Mouse (Mus musculus) forelimb bud, embryonic 11.5 days (tissue): ENCODE measurements around the gene Brd3.

Source experiments
- DNase-seq: peaks from one replicate; pipeline ENCODE4 v3.0.0-alpha.2; 2012; ENCODE audit warnings: low read depth, low spot score

Brd3 gene

GRCm38 (mm10) chr2:27471170-27471584 lies 36.3 kb downstream of the Brd3 start:
- no peak for DNase-seq

- DNase-seq: no peak
Measured at GRCm38 (mm10) chr2:27470535-27470934, 36.9 kb downstream of the Brd3 start.

- no peak for DNase-seq
Measured at GRCm38 (mm10) chr2:27469991-27470355, 37.5 kb downstream of the Brd3 start.

GRCm38 (mm10) chr2:27469292-27469990 lies 38.0 kb downstream of the Brd3 start:
- DNase-seq: no peak

- no peak for DNase-seq
Measured at GRCm38 (mm10) chr2:27462901-27463300, 44.6 kb downstream of the Brd3 start.

- no peak for DNase-seq
Measured at GRCm38 (mm10) chr2:27461881-27462660, 45.4 kb downstream of the Brd3 start.

- no peak for DNase-seq
Measured at GRCm38 (mm10) chr2:27460651-27461050, 46.8 kb downstream of the Brd3 start.

- no peak for DNase-seq
Measured at GRCm38 (mm10) chr2:27460163-27460562, 47.3 kb downstream of the Brd3 start.

- no peak for DNase-seq
Measured at GRCm38 (mm10) chr2:27459735-27460134, 47.7 kb downstream of the Brd3 start.

- DNase-seq: no peak
Measured at GRCm38 (mm10) chr2:27450226-27450625, 57.2 kb downstream of the Brd3 start.

- DNase-seq: no peak
Measured at GRCm38 (mm10) chr2:27447782-27448181, 59.7 kb downstream of the Brd3 start.

GRCm38 (mm10) chr2:27446812-27447211 lies 60.6 kb downstream of the Brd3 start:
- DNase-seq: no peak

GRCm38 (mm10) chr2:27445910-27446309 lies 61.6 kb downstream of the Brd3 start:
- DNase-seq: no peak

GRCm38 (mm10) chr2:27443450-27443708 lies 64.1 kb downstream of the Brd3 start:
- DNase-seq: no peak

GRCm38 (mm10) chr2:27442708-27443449 lies 64.6 kb downstream of the Brd3 start:
- DNase-seq: no peak

GRCm38 (mm10) chr2:27441767-27442707 lies 65.4 kb downstream of the Brd3 start, which contains the start of gene Brd3os:
Brd3os (plus strand) TSS chr2:27442324.
- DNase-seq: peak; percentile 99

- no peak for DNase-seq
Measured at GRCm38 (mm10) chr2:27438281-27438680, 69.2 kb downstream of the Brd3 start.

GRCm38 (mm10) chr2:27437876-27438275 lies 69.6 kb downstream of the Brd3 start:
- DNase-seq: no peak

GRCm38 (mm10) chr2:27432599-27432998 lies 74.9 kb downstream of the Brd3 start:
- no peak for DNase-seq

- DNase-seq: no peak
Measured at GRCm38 (mm10) chr2:27430621-27431020, 76.8 kb downstream of the Brd3 start.

GRCm38 (mm10) chr2:27428071-27428470 lies 79.4 kb downstream of the Brd3 start:
- peak; percentile 88 for DNase-seq
